Mouse (Mus musculus) cerebellum, adult 9-11 months (tissue): ENCODE measurements at regions not wholly inside any gene's neighbourhood (a gene's known extent, or its start where the extent isn't known, plus 50 kb on each side); places are given as distances from the start of the nearest gene placed in this dataset.
A peak's percentile ranks its signal among the peaks of the same experiment; 100 is the strongest.

Experiments used
- DNase-seq: peaks from one replicate; pipeline ENCODE4 v3.0.0; 2022

DNA sequence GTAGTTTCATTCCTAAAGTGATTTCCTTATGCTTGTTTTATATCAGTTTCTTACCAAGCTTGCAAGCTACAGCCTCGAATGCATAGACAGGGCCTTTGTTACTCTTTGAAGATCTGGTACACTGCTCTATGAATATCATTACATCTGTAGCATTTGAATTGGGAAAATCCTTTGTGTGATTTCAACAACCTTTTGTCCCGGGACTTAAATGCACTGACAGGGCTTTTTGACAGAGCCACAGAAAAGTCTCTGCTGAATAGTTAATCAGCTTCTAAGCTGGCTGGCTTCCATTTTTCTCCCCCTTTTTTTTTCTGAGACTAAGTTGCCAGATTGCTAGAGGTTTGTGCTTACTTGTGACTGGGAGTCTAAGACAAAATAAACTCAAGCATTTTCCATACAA is 80.2 kb downstream of the Ednrb start:
- peak; percentile 9 for DNase-seq

GRCm38 (mm10) chr14:103763216-103764031 is 80.8 kb downstream of the Ednrb start:
- DNase-seq: no peak

DNA sequence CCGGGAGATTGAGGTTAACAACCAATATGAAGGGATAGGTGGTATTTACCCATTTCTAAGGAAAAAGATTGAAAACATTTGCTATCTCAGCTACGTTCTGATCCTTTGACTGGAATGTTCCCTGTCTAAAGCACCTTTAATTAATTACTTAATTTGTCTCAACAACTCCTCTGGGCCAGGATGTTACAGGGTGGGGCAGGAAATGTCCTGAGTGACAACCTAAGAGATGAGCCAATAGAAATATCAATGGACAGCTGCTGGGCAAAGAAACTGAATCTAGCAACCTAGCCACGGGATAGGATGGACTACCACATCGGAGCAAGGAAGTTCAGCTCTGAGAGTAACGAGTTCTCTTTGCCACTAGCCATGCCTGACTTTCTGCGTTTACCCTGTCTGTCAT is 84.8 kb downstream of the Ednrb start:
- DNase-seq: no peak
